Mouse (Mus musculus) skeletal muscle tissue, adult 2 months (tissue): ENCODE data around the gene Tnik.
A peak's percentile ranks its signal among the peaks of the same experiment; 100 is the strongest.

Experiments used
- DNase-seq: peaks from one replicate; pipeline ENCODE4 v3.0.0-alpha.2; 2012; ENCODE audit warnings: low read depth, low spot score

Tnik gene

GRCm38 (mm10) chr3:28346476-28346875 lies 83.5 kb downstream of the Tnik start:
- no peak for DNase-seq

- no peak for DNase-seq
Measured at GRCm38 (mm10) chr3:28348746-28349145, 85.7 kb downstream of the Tnik start.

GRCm38 (mm10) chr3:28350147-28350801 lies 87.3 kb downstream of the Tnik start:
- no peak for DNase-seq

- no peak for DNase-seq
Measured at GRCm38 (mm10) chr3:28358391-28358790, 95.4 kb downstream of the Tnik start.

GRCm38 (mm10) chr3:28359138-28359537 lies 96.1 kb downstream of the Tnik start:
- DNase-seq, result no peak

GRCm38 (mm10) chr3:28361056-28361455 lies 98.0 kb downstream of the Tnik start:
- DNase-seq, result no peak

- no peak for DNase-seq
Measured at GRCm38 (mm10) chr3:28363441-28364125, 100.6 kb downstream of the Tnik start.

- no peak for DNase-seq
Measured at GRCm38 (mm10) chr3:28368746-28369145, 105.7 kb downstream of the Tnik start.

- no peak for DNase-seq
Measured at GRCm38 (mm10) chr3:28369266-28369665, 106.3 kb downstream of the Tnik start.

GRCm38 (mm10) chr3:28369698-28370097 lies 106.7 kb downstream of the Tnik start:
- peak; percentile 70 for DNase-seq

GRCm38 (mm10) chr3:28371583-28371982 lies 108.6 kb downstream of the Tnik start:
- DNase-seq, result peak; percentile 81

GRCm38 (mm10) chr3:28372459-28372858 lies 109.4 kb downstream of the Tnik start:
- no peak for DNase-seq

GRCm38 (mm10) chr3:28374738-28375510 lies 111.9 kb downstream of the Tnik start:
- no peak for DNase-seq

GRCm38 (mm10) chr3:28380224-28380623 lies 117.2 kb downstream of the Tnik start:
- no peak for DNase-seq

- DNase-seq, result no peak
Measured at GRCm38 (mm10) chr3:28383526-28384126, 120.6 kb downstream of the Tnik start.

GRCm38 (mm10) chr3:28385199-28385975 lies 122.4 kb downstream of the Tnik start:
- DNase-seq, result no peak

GRCm38 (mm10) chr3:28388540-28388939 lies 125.5 kb downstream of the Tnik start:
- DNase-seq, result no peak

GRCm38 (mm10) chr3:28390183-28390582 lies 127.2 kb downstream of the Tnik start:
- no peak for DNase-seq

GRCm38 (mm10) chr3:28392542-28392941 lies 129.5 kb downstream of the Tnik start:
- no peak for DNase-seq

GRCm38 (mm10) chr3:28398781-28399180 lies 135.8 kb downstream of the Tnik start:
- DNase-seq, result no peak

- DNase-seq, result peak; percentile 68
Measured at GRCm38 (mm10) chr3:28399593-28400216, 136.7 kb downstream of the Tnik start.
